Mouse (Mus musculus) cortical plate, adult 2 months (tissue): ENCODE data around the gene Grik4.

Experiments
- CTCF ChIP-seq: fragments of 200-500 bp; IDR thresholded peaks from 2 replicates; pipeline ENCODE4 v1.5.1; 2011; ENCODE audit warnings: mild to moderate bottlenecking, control low read depth, low read length; ENCODE audit not compliant: insufficient read depth; ENCODE audit errors: extremely low read depth
- POLR2A ChIP-seq: fragments of 200-500 bp; IDR thresholded peaks from 2 replicates; pipeline ENCODE4 v1.6.1; 2011; ENCODE audit warnings: mild to moderate bottlenecking, low read length, control low read depth; ENCODE audit not compliant: insufficient read depth; ENCODE audit errors: extremely low read depth

DNA sequence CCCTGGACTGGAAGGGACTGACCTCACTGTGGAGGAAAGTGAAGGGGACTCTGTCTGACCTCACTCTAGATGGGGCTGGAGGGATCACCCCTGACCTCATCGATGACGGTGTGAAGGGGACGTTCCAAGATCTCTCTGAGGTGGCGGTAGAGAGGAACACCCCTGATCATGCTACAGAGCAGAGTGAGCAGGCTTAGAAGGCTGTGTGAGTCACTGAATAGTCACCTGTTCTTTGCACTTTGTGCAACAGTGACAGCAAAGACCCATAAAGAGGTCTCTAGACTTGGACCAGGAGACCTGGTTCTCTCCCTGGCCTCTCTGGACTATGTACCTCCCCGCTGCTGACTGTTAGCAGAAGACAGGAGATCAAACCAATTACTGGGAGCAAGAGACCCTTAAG lies 217.1 kb downstream of the Grik4 start:
- no peak for TF ChIP-seq POLR2A
- TF ChIP-seq CTCF, result no peak
